Mouse (Mus musculus) kidney, adult 2 months (tissue): Measurements from ENCODE around the gene Ttc26.

Source experiments
- CTCF ChIP-seq: fragments of 200-500 bp; conservative IDR thresholded peaks from 2 replicates; pipeline ENCODE4 v1.5.1; 2011; ENCODE audit warnings: low read depth, mild to moderate bottlenecking, control low read depth, low read length, moderate library complexity, mixed read lengths; ENCODE audit not compliant: insufficient read depth, insufficient read length
- POLR2A ChIP-seq: fragments of 200-500 bp; IDR thresholded peaks from one replicate; pipeline ENCODE4 v1.6.1; 2011; ENCODE audit warnings: low read depth, low read length, control low read depth

DNA sequence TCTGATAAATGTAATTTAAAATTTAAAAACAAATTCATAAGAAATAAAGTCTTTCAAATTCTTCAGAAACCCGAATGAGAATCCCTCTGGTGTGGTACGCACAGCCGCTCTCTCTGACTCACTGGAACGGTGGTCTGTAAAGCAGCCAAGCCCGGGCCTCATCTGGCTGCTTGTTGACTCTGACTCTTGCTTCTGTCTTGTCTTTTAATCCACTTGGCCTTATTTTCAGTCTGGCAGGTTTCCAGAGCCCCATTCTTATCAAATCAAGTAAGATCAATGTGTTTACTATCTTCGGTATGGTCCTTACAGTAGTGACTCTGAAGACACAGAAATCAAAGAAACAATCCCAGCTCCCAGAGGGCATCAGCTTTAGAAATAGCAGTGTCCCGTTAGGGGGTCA lies 25.4 kb upstream of the Ttc26 start:
- TF ChIP-seq CTCF, result no peak
- TF ChIP-seq POLR2A, result no peak
